Mouse (Mus musculus) layer of hippocampus, adult 9-11 months (tissue): ENCODE results near the gene Epc2.
"Not testable (repeated sequence)": the region's sequence is repeated elsewhere in the genome, so short reads cannot be mapped to it uniquely, and the experiment has no call there.

Experiments used
- DNase-seq: peaks from one replicate; pipeline ENCODE4 v3.0.0; 2022

Epc2 gene

GRCm38 (mm10) chr2:49472443-49472842 is 21.2 kb downstream of the Epc2 start:
- no peak for DNase-seq

GRCm38 (mm10) chr2:49482146-49482545 is 30.9 kb downstream of the Epc2 start:
- DNase-seq = no peak

DNA sequence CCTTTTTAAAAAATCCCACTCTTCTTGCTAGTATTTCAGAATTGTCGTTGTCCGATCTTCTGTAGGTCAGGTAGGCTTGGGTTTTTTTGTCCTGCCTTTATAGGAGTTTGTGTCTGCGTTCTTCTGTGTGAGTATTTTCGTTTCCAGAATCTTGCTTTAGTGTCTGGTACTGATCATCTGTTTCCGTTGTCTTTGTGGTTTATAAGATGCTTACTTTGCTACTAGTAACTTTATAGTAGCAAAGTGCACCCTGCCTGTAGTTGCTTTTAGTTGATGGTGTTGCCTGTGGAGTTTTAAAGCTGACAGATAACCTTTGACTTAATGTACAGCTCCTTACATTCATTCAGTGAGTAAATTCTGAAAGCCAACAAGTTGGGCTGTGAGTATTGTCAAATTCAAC is 32.1 kb downstream of the Epc2 start:
- no peak for DNase-seq

DNA sequence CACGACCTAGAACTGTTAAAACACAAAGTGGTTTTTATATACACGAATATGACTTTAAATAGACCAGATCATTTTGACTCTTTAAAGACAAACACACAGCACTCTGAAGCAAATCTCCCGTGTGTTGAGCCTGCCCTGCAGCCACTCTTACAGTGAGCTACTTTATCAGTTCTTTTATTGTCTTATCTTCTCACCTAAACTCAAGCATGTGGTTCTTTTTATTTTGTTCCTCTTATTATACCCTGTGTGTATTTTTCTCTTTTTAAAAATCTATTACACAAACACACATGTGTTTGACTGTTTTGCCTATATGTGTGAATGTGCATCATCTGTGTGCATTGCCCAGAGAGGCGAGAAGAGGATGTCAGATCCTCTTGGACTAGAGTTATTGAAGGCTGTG is 50.1 kb downstream of the Epc2 start:
- no peak for DNase-seq

DNA sequence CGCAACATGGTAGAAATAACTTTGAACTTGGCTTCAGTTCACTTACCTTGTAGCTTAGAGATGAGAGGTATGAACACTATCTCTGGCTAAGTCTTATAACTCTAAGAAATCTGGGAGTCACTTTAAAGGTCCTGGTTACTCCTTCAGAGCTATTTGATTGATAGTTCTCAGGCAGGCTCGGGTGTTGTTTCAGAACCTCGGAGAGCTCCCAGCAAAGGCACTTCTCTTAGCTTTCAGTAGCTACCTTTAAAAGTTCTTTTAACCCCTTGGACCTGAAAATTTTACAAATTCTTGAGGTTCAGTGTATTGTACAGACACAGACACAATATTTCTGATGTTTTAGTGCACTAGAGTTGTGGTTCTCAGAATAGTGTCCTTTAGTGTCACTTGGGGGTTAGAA is 52.3 kb downstream of the Epc2 start:
- DNase-seq = no peak

DNA sequence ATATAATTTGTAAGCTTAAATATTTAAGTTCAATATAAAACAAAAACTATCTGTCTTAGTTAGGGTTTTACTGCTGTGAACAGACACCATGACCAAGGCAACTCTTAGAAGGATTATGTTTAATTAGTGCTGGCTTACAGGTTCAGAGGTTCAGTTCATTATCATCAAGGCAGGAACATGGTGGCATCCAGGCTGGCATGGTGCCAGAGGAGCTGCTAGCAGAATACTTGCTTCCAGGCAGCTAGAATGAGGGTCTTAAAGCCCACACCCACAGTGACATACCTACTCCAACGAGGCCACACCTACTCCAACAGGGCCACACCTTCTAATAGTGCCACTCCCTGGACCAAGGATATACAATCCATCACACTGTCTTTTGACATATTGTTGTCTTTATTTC is 53.9 kb downstream of the Epc2 start:
- DNase-seq = not testable (repeated sequence)

DNA sequence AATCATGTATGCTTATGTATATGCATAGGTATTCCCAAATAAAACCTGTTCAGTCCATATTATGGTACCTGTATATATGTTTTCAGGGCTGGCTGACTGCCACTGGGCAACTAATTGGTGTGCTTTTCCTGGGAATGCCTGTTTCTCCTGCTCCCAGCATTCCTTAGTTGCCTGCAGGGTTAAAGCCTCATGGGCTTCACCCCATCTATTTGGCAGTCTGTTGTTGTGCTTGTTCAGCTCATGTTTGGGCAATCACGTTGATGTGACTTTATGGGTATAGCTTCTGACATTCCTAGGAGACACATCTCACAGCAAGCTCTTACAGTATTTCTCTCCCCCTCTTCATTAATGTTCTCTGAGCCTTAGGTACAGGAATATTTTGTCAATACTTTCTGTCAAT is 59.5 kb downstream of the Epc2 start:
- DNase-seq = no peak

DNA sequence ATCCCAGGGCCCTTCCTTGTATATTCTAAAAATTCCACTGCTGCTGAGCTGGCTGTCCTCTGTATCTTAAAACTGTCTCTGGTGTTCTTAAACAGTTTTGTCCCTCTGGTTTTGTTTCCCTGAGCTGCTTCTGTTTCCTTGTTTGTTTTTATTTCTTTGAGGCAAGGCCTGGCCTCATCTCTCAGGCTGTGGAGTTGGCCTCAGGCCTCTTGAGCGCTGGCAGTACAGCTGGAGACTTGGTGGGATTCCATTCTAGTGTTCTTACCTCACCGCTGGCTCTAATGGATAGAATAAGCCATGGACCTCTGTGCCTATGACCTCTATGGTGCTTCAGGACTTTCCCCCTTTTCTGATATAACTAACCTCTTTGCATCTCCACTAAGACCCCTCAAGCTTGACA is 64.7 kb downstream of the Epc2 start:
- no peak for DNase-seq

DNA sequence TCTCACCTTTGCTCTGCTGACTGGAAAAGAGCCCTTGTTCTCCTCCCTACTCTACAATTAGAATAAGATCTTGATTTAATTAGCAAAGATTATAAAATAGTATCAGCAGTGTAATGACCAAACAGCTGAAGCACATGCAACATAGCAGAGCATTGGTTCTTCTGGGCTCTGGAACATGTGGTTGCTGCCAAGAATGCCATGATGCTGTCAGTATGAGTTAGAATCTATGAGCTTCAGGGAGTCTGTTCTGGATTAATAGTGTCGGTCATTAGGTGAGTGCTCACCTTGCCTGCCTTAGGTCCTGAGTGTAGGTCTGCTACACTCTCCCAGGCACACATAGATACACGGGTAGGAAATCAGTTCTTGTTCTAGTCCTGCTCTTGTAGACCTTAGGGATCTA is 69.1 kb downstream of the Epc2 start:
- DNase-seq = no peak

- DNase-seq = no peak
Observed at GRCm38 (mm10) chr2:49520989-49521388, 69.7 kb downstream of the Epc2 start.

DNA sequence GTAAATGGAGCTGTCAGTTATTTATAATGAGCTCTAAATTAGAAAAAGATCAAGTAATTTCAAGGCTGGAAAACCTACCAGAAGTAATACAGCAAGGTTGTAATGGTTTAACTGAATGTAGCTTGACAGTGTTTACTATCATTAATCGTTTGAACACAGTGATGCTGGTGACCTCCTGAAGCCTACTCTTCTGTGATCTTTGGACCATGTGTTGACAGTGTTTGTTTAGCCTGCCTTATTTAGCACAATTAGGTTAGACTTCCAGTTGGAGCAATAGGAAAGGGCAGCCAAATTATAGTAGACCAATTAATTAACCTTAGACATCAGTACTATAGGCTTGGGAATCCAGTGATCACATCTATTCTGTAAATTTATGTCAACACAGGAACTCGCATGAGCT is 70.3 kb downstream of the Epc2 start:
- DNase-seq = no peak

- no peak for DNase-seq
Observed at GRCm38 (mm10) chr2:49522578-49522977, 71.3 kb downstream of the Epc2 start.

- no peak for DNase-seq
Observed at GRCm38 (mm10) chr2:49537147-49537546, 85.9 kb downstream of the Epc2 start.

DNA sequence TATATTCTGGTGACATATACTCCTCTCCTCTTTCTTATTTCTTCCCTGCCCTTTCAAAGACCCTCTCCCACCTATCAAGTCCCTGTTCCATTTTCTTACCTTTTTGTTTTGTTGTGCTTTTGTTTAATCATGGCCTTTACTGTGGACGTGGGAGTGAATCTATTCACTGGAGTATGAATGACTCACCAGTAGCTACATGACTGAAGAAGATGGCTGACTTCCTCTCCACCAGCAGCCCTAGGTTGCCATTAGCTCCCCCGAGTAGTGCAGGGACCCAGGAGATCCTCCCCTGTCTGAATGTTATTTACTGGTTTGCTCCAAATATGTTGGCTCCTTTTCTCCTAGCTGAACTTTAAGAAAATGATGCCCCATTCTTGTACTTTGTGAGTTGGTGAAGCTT is 86.8 kb downstream of the Epc2 start:
- DNase-seq = no peak

- no peak for DNase-seq
Observed at GRCm38 (mm10) chr2:49539745-49540144, 88.5 kb downstream of the Epc2 start.

DNA sequence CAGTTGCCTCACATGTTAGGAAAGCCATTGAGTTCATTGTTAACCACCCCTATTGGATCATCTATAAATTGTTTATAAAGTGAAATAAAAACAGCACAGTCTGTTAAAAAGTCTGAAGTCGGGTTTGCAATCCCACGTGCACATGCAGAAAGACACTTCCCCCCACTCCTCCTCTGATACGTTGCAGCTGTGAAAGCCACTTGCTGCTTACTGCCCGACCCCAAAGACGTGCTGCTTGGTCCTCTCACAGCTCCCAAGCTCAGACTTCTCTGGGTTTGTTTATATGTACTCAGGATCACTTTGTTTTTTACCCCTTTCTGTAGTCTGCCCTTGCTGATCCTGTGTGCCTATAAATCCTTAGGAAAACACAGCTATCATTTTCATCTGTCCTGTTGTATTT is 96.5 kb downstream of the Epc2 start:
- DNase-seq = no peak

DNA sequence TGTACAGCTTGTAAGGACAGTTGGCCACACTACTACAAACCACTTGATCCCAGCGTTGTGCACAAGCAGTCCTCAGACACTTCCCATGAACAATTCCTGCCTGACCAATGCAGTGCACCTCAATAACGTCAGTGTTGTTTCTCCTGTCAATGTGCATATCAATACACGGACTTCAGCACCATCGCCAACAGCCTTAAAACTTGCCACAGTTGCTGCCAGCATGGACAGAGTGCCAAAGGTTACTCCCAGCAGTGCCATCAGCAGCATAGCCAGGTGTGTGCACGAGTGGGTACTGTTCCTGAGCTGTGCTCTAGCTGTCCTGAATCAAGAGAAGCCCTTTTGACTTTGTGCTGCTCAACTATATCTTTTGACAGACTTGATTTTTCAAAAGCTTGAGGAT is 97.2 kb downstream of the Epc2 start:
- no peak for DNase-seq

DNA sequence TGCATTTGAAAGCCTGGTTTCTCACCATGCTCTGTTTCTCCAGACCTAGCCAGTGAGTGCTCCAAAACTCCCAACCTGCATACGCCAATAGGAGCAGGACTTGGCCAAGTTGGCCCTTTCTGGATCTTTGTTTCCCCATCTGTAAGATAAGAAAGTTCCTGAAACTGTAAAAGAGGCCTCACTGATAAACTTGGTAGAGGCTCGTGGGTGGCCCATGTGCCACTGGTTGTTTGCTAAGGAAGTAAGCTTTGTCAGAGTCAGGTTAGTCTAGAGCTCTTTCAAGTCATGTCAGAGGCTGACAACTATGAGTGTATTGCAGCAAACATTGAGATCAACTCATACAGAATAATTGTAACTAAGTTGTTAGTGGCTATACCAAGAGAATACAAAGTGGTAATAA is 101.8 kb downstream of the Epc2 start:
- no peak for DNase-seq

- no peak for DNase-seq
Observed at GRCm38 (mm10) chr2:49557339-49557738, 106.1 kb downstream of the Epc2 start.

- no peak for DNase-seq
Observed at GRCm38 (mm10) chr2:49558361-49558760, 107.1 kb downstream of the Epc2 start.

DNA sequence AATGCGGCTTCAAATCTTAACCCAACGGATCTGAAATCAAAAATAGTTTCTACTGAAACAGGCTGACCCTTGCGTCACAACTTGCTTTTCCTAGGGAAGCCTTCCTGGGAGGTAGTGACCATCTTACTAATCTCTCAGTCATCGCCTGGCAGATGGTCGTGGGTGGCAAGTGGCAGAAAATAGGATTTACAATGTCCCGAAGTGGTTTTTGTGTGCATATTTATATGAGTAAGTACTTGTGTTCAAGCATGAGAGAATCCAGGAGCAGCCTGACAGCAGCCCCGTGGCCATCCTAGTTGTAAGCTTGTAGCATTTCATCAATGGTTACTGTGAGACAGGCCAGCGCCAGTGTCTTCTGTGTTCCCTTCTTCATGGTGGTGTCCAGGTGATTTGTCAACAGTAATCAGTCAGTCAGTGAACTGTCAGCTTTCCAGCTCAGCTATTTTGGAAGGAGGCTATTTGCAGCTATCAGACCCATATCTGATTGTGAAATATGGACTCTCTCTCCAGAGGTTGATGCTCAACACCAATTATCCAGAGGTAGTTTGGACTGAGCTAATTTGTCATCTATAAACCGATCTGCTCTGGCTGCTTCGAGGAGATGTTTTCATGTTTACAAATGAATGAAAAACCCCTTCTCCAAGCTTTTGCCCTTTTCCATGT is 111.5 kb downstream of the Epc2 start:
- peak; percentile 56 for DNase-seq

- peak; percentile 17 for DNase-seq
Observed at GRCm38 (mm10) chr2:49569862-49570777, 118.8 kb downstream of the Epc2 start.

- no peak for DNase-seq
Observed at GRCm38 (mm10) chr2:49570778-49571101, 119.5 kb downstream of the Epc2 start.

DNA sequence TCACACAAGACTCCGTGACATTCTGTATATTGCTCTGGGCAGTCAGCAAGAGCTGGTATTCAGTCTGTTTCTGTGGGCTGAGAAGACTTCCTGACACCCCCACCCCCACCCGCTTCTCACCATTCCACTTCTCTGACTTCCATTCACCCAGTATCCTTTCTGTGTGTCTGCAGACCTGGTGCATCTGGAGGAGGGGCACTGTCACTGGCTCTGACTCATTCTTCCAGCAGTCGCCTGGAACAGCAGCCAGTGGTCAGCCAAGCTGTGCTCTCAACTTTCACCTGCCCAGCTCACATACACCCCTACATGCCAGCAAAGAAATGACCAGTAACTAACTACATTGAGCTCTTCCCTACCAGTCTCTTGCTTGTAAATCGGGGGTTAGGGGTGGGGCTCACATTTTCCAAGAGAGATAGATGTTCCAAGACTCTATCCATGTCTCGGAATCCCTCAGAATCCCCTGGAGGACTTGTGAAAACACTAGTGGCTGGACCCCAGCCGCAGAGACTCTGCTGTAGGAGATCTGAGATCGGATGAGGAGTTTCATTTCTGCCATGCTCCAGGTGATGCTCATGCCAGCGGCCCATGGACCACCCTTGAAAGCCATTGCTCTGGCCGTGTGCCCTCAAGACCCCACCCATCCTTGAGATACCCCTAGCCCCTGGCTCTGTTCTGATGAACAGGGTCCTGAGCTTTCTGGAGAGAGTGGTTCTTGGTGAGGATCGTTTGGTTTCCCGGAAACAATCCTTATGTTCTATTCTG is 120.1 kb downstream of the Epc2 start:
- DNase-seq = no peak
